Mouse (Mus musculus) CD4-positive, CD25-positive, alpha-beta regulatory T cell (primary cell): ENCODE data around the gene Olfr212. TPM values are rescaled to one million over a fixed set of nuclear protein-coding genes. Genes with fewer than 3 reads are reported as not detected.

Source experiments
- polyA plus RNA-seq: library from polyadenylated mRNA; unstranded; fragments of 100-300 nt; shearing (Covaris generic); gene quantifications from one replicate; pipeline ENCODE4 v1.2.1, GENCODE M21; 2017

The Olfr212 gene
- polyA plus RNA-seq = 0.16 TPM

GRCm38 (mm10) chr6:116506302-116507003 lies at the start of gene Olfr212:
Olfr212 (plus strand) TSS chr6:116506516.

GRCm38 (mm10) chr6:116460544-116461283 lies 45.6 kb upstream of the Olfr212 start, which contains the start of gene Alox5:
Alox5 (minus strand) TSS chr6:116461178.

GRCm38 (mm10) chr6:116488791-116489190 lies 17.5 kb upstream of the Olfr212 start, which contains the start of gene Olfr211:
Olfr211 (plus strand) TSS chr6:116489091.

DNA sequence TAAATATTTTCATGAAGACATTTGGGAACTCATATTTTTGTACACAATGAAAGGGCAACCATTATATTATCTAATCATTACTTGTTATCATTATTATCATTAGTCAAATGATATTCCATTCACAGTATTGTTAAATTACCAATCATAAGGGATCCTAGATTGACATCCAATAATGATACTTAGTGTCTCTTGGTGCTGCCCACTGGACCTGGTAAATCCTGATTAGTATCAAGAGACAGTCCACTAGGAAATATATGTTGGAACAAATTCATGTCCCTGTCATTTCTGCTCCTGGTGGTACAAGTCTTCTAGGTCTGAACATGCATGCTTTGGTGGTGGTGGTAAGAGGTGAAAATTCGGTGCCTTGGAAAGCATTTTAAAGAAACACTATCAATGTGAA lies 31.8 kb downstream of the Olfr212 start, which contains the start of gene Olfr213:
Gene Olfr213 (plus strand): TSS at position 301 of the 400 bp plus-strand sequence.

DNA sequence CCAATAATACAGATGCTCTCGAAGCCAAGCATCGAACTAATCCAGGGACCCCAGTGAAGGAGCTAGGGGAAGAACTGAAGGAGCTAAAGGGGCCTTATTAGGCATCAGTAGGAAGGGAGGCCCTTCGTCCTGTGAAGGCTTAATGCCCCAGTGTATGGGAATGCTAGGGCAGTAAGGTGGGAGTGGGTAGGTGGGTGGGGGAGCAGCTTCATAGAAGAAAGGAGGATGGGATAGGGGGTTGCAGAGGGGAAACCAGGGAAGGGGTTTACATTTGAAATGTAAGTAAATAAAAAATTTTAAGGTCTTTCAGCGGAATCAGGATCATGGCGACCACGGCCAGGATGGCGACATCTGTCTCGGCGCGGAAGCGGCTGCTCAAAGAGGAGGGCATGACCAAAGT lies 44.5 kb downstream of the Olfr212 start, which contains the start of gene Gm5580:
Gene Gm5580 (plus strand): TSS at position 301 of the 400 bp plus-strand sequence.

GRCm38 (mm10) chr6:116553935-116554334 lies 47.6 kb downstream of the Olfr212 start, which contains the start of gene Olfr214:
Olfr214 (plus strand) TSS chr6:116554235.

Other genes starting within 250 kb of the Olfr212 start
- 0.95 TPM for gene Zfand4, start 242.3 kb upstream of the Olfr212 start, polyA plus RNA-seq
- gene March8, start 168.5 kb upstream of the Olfr212 start, polyA plus RNA-seq = 0.77 TPM
- gene Alox5, start 45.3 kb upstream of the Olfr212 start, polyA plus RNA-seq = not detected
- gene Olfr211, start 17.4 kb upstream of the Olfr212 start, polyA plus RNA-seq = not detected
- not detected for gene Olfr213, start 31.9 kb downstream of the Olfr212 start, polyA plus RNA-seq
- 0.32 TPM for gene Gm5580, start 44.6 kb downstream of the Olfr212 start, polyA plus RNA-seq
- not detected for gene Olfr214, start 47.7 kb downstream of the Olfr212 start, polyA plus RNA-seq
- gene Olfr215, start 77.7 kb downstream of the Olfr212 start, polyA plus RNA-seq = 0.06 TPM
- gene Zfp422, start 122.5 kb downstream of the Olfr212 start, polyA plus RNA-seq = 37.1 TPM
- not detected for gene Depp1, start 144.1 kb downstream of the Olfr212 start, polyA plus RNA-seq
- gene Rassf4, start 167.4 kb downstream of the Olfr212 start, polyA plus RNA-seq = 1.2 TPM
- gene Tmem72, start 210.4 kb downstream of the Olfr212 start, polyA plus RNA-seq = 0.02 TPM